Mouse (Mus musculus) stomach, postnatal 0 days (tissue): ENCODE measurements around the gene Map4k1. TPM values are rescaled to one million over a fixed set of nuclear protein-coding genes. Genes with fewer than 3 reads are reported as not detected.

Experiments used
- ATAC-seq: fragments of 200-750 bp; cut with Nextera tagmentation; 2 replicates; pipeline ENCODE4 v1.8.0; 2017; ENCODE audit not compliant: low FRiP score, low TSS enrichment
- DNase-seq: peaks from one replicate; pipeline ENCODE4 v3.0.0-alpha.2; 2016; ENCODE audit warnings: low spot score
- H3K27ac ChIP-seq: fragments of 300-500 bp; sonication (generic); replicated peaks from 2 replicates; pipeline ENCODE4 v1.5.1; 2014; ENCODE audit warnings: mild to moderate bottlenecking, control low read depth
- H3K27me3 ChIP-seq: fragments of 300-500 bp; sonication (generic); 2 replicates; pipeline ENCODE4 v1.6.1; 2014; ENCODE audit warnings: low read length; ENCODE audit not compliant: control insufficient read depth, insufficient read depth
- H3K36me3 ChIP-seq: fragments of 300-500 bp; sonication (generic); 2 replicates; pipeline ENCODE4 v1.6.1; 2014; ENCODE audit warnings: low read length, mixed read lengths; ENCODE audit not compliant: control insufficient read depth, insufficient read depth
- H3K4me1 ChIP-seq: fragments of 300-500 bp; sonication (generic); replicated peaks from 2 replicates; pipeline ENCODE4 v1.6.1; 2014; ENCODE audit warnings: antibody characterized with exemption; ENCODE audit not compliant: control insufficient read depth, insufficient read depth
- H3K4me2 ChIP-seq: fragments of 300-500 bp; sonication (generic); replicated peaks from 2 replicates; pipeline ENCODE4 v1.6.1; 2014; ENCODE audit warnings: low read depth, mild to moderate bottlenecking, control low read depth, moderate library complexity
- H3K4me3 ChIP-seq: fragments of 300-500 bp; sonication (generic); 2 replicates; pipeline ENCODE4 v1.5.1; 2014; ENCODE audit warnings: low read depth, low read length, control low read depth
- H3K9ac ChIP-seq: fragments of 300-500 bp; sonication (generic); 2 replicates; pipeline ENCODE4 v1.6.1; 2014; ENCODE audit warnings: mild to moderate bottlenecking, low read length, control low read depth, mixed read lengths
- H3K9me3 ChIP-seq: fragments of 300-500 bp; sonication (generic); 2 replicates; pipeline ENCODE4 v1.6.1; 2016; ENCODE audit warnings: low read length; ENCODE audit not compliant: control insufficient read depth
- CTCF ChIP-seq: IDR thresholded peaks from 2 replicates; pipeline ENCODE4 v1.5.1; 2016; ENCODE audit warnings: antibody characterized with exemption, low read depth, mild to moderate bottlenecking, moderate library complexity
- EP300 ChIP-seq: optimal IDR thresholded peaks from 2 replicates; pipeline ENCODE3; 2016; ENCODE audit warnings: antibody characterized with exemption
- WGBS: fragments of 180-500 bp; shearing (Covaris S2); extraction: QIAGEN DNeasy Blood & Tissue Kit; methylation state at CpG from one replicate; pipeline ENCODE4 v1.1.7; 2014; 5-methylcytosine and 5-hydroxymethylcytosine counted together
- polyA plus RNA-seq: library from polyadenylated mRNA; unstranded; fragments of >200 nt; fragmentation: Nextera tagmentation; extraction: Ambion mirVana; gene quantifications from 2 replicates; pipeline ENCODE4 v1.2.1, GENCODE M21; 2015

Map4k1 gene
- polyA plus RNA-seq, 1 experiment from 2014 or later: 3.6 TPM

DNA sequence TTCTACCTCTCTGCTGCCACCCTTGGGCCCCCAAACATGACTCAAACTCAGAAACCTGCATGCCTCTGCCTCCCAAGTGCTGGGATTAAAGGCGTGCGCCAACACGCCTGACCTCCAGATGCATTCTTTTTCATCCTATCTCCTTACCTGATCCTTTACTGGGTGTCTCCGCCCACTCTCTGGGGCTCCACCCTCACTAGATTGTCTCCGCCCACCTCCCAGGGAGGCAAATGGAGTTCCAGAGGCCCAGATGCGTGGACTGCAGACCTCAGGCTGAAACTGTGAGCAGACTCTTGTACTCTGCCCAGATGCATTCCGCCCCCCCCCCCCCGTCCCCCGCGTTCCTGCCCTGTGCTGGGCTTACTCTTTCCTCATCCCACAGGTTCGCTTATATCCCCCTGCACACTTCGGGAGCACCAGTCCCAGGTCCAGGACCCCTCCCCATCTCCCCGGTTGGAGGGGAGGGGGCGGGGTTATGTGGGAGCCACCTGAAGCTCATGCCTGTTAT, 9.0 kb downstream of the Map4k1 start:
- no peaks in the 10 kb centered on the region for H3K27me3 ChIP-seq
- H3K4me3 ChIP-seq: no peak overlapping the region
- no peaks in the 10 kb centered on the region for H3K36me3 ChIP-seq
- no peaks in the 10 kb centered on the region for H3K4me1 ChIP-seq
- WGBS: 60% methylated on average over 13 of the region's 14 CpGs
- H3K27ac ChIP-seq: no peak overlapping the region
- no peak overlapping the region for H3K9ac ChIP-seq
- ATAC-seq (no peak), DNase-seq (no peak)
- no peak overlapping the region for H3K4me2 ChIP-seq
- H3K9me3 ChIP-seq: no peaks in the 10 kb centered on the region
- no peak for TF ChIP-seq CTCF
- TF ChIP-seq EP300: no peak

DNA sequence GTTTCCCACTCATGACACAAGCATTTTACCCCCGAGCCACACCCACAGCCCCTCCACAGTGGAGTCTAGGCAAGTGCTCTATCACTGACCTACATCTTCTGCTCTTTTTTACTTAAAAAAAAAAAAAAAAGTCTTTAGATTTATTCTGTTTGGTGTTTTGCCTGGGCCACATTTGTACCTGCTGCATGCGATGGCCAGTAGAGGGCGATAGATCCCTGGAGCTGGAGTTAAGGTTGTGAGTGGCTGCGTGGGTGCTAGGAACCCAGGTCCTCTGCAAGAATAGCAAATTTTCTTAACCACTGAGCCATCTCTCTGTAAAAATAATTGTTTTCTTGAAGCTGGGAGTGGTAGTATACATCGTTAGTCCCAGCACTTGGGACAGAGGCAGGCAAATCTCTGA, 9.8 kb downstream of the Map4k1 start:
- Histone ChIP-seq H3K4me2 (no peak overlapping the region), H3K4me3 (no peak overlapping the region), H3K36me3 (no peaks in the 10 kb centered on the region), H3K9ac (no peak overlapping the region), H3K4me1 (no peaks in the 10 kb centered on the region), H3K27me3 (no peaks in the 10 kb centered on the region), H3K27ac (no peak overlapping the region), H3K9me3 (no peaks in the 10 kb centered on the region)
- 70% methylated on average over 5 of the region's 5 CpGs for WGBS
- no peak for TF ChIP-seq EP300
- TF ChIP-seq CTCF: peak; percentile 58
- ATAC-seq (no peak), DNase-seq (no peak)

DNA sequence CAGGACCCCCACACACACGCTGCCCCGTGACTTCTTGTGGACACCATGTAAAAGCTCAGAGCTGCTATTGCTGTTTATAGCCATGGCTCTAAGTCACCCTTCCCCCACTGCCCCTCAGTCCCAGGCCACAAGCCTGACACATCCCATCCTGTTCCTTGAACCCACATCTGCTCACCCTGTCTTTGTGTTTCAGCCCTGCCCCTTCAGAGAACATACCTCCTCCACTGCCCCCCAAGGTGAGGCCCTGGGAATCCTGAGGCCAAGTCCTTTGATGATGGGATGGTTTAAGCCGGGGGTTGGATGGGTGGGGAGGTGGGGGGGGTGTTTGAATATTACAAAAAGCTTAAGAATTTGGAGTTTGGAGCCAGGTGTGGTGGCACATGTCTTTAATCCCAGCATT, 11.1 kb downstream of the Map4k1 start:
- Histone ChIP-seq H3K27me3 (no peaks in the 10 kb centered on the region), H3K9me3 (no peaks in the 10 kb centered on the region), H3K27ac (no peak overlapping the region), H3K4me1 (no peaks in the 10 kb centered on the region), H3K4me2 (no peak overlapping the region), H3K4me3 (no peak overlapping the region), H3K36me3 (no peaks in the 10 kb centered on the region), H3K9ac (no peak overlapping the region)
- TF ChIP-seq EP300: no peak
- no peak for TF ChIP-seq CTCF
- ATAC-seq (no peak), DNase-seq (no peak)
- 87% methylated on average over 3 of the region's 3 CpGs for WGBS

DNA sequence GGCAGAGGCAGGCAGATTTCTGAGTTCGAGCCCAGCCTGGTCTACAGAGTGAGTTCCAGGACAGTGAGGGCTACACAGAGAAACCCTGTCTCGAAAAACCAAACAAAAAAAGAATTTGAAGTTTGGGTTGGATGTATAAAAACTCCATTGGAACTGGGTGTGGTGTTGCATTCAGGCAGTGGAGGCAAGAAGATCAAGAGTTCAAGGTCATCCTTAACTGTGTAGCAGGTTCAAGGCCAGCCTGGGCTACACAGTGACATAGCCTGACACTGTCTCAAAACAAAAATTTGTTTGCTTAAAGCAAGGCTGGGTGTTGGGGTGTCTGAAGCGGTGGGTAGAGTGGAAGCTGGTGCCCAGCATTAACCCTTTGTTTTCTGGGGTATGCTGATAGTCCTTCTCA, 11.6 kb downstream of the Map4k1 start:
- Histone ChIP-seq H3K4me2 (no peak overlapping the region), H3K9me3 (no peaks in the 10 kb centered on the region), H3K4me3 (no peak overlapping the region), H3K27ac (no peak overlapping the region), H3K9ac (no peak overlapping the region), H3K4me1 (no peaks in the 10 kb centered on the region), H3K36me3 (no peaks in the 10 kb centered on the region), H3K27me3 (no peaks in the 10 kb centered on the region)
- TF ChIP-seq EP300 (no peak), CTCF (no peak)
- DNase-seq: no peak
- 79% methylated on average over 3 of the region's 3 CpGs for WGBS
- no peak for ATAC-seq

DNA sequence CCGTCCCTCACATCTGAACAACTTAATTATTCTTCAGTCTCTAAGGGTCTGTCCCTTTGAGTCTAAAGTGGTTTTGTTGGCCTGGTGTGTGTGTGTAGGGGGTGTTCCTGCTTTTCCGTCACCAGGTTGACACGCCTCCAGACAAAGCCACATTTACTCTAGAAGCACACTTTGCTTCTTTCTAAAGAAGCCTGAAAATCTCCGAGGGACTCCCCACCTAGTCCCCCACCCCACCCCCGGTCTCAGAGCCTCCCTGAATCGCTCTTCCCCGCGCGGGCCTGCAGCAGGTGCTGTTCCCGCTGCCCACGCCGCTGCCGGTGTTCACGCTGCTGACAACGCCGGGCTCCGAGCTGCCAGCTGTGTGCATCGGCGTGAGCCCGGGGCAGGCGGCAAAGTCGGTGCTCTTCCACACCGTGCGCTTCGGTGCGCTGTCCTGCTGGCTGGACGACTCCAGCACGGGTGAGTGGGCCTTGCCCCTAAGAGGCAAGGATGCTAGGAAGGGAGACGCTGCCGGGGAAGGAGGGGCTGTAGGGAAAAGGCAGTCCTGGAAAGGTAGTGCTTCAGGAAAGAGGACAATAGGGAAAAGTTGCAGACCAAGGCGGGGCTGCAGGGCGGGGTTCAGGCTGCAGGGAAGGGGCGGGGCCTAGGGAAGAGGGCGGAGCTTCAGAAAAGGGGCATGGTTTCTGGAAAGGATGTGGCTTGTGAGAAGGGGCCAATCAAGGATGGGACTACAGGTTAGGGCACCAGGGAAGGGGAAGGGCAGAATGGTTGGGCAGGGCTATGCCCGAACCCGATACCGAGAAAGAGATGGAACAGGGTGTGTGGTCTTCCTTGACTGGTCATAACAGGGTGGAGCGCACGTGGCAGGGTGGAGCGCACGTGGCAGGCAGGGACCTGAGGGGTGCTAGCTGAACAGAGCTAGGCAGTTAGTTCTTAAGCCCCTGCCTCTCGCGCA, 19.1 kb downstream of the Map4k1 start:
- Histone ChIP-seq H3K9ac (peak overlapping the region; percentile 65), H3K27me3 (no peaks in the 10 kb centered on the region), H3K4me2 (peak overlapping the region; percentile 77), H3K4me1 (peaks cover 3% of the 10 kb centered on the region; the same call in 1 of the 2 replicates), H3K27ac (no peak overlapping the region; the same call in 1 of the 2 replicates), H3K36me3 (no peaks in the 10 kb centered on the region), H3K4me3 (peak overlapping the region; percentile 45), H3K9me3 (no peaks in the 10 kb centered on the region)
- ATAC-seq: peak; percentile 88
- 5% methylated on average over 43 of the region's 43 CpGs for WGBS
- peak; percentile 91 for DNase-seq
- no peak for TF ChIP-seq EP300
- TF ChIP-seq CTCF: no peak
